Mouse (Mus musculus): Measurements from ENCODE around the gene Mrps6.

GRCm38 (mm10) chr16:92158461-92159091 lies 100.5 kb downstream of the Mrps6 start:
- TF ChIP-seq POLR2A (IDR thresholded peaks at IDR 0.05; ENCODE audit: insufficient read depth, low read length), result no peak
- TF ChIP-seq CTCF (IDR thresholded peaks at IDR 0.05; ENCODE audit: low read depth, low read length), result no peak
- TF ChIP-seq EP300 (IDR thresholded peaks at IDR 0.05; ENCODE audit: insufficient read depth, low read depth, low read length), result no peak
